Mouse (Mus musculus): ENCODE measurements around the gene Egfl7. TPM values are rescaled to one million over a fixed set of nuclear protein-coding genes. Genes with fewer than 3 reads are reported as not detected.

The Egfl7 gene
- 12.2 TPM for polyA plus RNA-seq (2014; fragmentation: Illumina TruSeq; extraction: RNeasy Lipid Tissue Mini Kit (QIAGEN cat#74804); ENCODE audit: low read depth, low replicate concordance)

GRCm38 (mm10) chr2:26579714-26580113 is at the start of gene Egfl7:
Gene Egfl7 (plus strand): TSS chr2:26580014.

DNA sequence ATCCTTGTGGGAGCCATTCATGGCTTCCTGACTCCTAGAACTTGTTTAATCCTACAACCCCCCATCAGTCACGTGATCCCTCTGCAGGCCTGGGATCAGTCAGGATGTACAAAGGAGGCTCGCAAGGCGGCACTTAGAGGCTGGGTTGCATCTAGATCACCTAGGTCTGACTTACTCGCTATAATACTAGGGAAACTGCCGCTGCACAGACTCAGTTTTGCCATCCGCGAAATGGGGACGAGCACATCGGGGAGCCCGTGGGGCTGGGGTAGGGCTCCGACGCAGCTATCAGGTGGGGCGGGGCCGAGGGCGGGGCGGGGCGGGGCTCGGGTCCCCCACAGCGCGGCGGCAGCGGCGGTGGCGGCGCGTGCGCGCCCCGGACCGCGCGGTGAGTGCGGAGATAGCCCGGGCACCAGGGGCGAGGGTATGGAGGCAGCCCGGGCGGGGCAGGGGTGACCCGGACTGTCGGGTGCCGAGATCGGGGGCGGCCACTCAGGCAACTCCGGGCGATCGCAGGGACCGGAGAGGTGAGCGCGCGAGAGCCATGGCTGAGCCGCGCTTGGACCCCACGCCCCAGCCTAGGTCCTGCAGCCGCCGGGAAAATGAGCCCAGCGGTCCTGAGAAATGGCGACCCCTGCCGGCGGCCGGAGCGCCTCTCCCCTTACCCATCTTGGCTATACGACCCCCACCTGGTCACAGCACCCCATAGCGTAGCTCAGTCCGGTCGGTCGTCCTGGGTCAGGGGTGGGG is 6.7 kb downstream of the Egfl7 start, which contains the start of gene Gm20532:
TSS of gene Gm20532 (plus strand) at position 346 of the 750 bp plus-strand sequence.

GRCm38 (mm10) chr2:26603720-26604671 is 24.2 kb downstream of the Egfl7 start, which contains the start of gene Agpat2:
Gene Agpat2 (minus strand): TSS chr2:26604417.

DNA sequence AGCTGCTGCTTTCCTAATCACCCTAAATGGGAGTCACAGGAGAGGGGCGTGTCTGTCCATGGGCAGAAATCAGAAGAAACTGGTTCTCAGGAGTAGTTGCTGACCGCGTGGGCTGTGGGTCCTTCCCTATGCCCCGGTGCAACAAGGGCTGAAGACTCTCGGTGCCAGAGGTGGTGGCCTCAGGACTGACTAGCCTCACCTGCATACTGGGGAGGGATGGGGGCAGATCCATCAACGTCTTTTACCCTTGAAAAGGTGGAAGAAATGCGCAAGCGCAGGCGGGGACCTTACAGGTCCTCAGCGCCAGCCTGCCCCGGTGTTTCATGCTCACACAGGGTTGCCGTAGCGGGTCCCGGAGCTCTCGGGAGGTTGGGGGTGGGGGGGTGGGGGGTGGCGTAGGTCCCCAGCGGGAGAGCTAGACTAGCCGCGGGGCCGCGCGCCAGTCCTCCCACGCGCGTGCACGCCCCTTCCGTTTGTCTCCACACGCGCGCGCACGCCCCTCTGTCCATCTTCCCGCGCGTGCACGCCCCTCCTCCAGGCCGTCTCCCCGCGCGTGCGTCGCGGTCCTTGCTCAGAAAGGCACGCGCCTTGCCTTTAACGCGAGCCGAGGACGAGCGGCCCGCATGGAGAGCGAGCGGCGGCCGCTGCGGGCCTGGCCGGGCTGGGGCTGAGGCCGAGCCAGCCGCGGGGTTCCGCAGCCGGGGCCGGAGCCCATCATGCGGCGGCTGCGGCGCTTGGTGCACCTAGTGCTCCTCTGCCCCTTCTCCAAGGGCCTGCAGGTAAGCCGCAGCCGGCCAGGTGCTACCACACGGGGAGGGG is 48.3 kb downstream of the Egfl7 start, which contains the start of gene Fam69b:
TSS of gene Fam69b (plus strand) at position 537 of the 819 bp plus-strand sequence.

Other genes with a start within 250 kb of the Egfl7 start
- 1.2 TPM for gene Dnlz, start 227.9 kb upstream of the Egfl7 start, polyA plus RNA-seq (2014; fragmentation: Illumina TruSeq; extraction: RNeasy Lipid Tissue Mini Kit (QIAGEN cat#74804); ENCODE audit: low read depth, low replicate concordance)
- gene Card9, start 219.1 kb upstream of the Egfl7 start, polyA plus RNA-seq (2014; fragmentation: Illumina TruSeq; extraction: RNeasy Lipid Tissue Mini Kit (QIAGEN cat#74804); ENCODE audit: low read depth, low replicate concordance) = not detected
- 3.6 TPM for gene Snapc4, start 199.4 kb upstream of the Egfl7 start, polyA plus RNA-seq (2014; fragmentation: Illumina TruSeq; extraction: RNeasy Lipid Tissue Mini Kit (QIAGEN cat#74804); ENCODE audit: low read depth, low replicate concordance)
- gene Entr1, start 190.7 kb upstream of the Egfl7 start, polyA plus RNA-seq (2014; fragmentation: Illumina TruSeq; extraction: RNeasy Lipid Tissue Mini Kit (QIAGEN cat#74804); ENCODE audit: low read depth, low replicate concordance) = 17.3 TPM
- gene Pmpca, start 190.7 kb upstream of the Egfl7 start, polyA plus RNA-seq (2014; fragmentation: Illumina TruSeq; extraction: RNeasy Lipid Tissue Mini Kit (QIAGEN cat#74804); ENCODE audit: low read depth, low replicate concordance) = 60.6 TPM
- gene Inpp5e, start 170.8 kb upstream of the Egfl7 start, polyA plus RNA-seq (2014; fragmentation: Illumina TruSeq; extraction: RNeasy Lipid Tissue Mini Kit (QIAGEN cat#74804); ENCODE audit: low read depth, low replicate concordance) = 4.9 TPM
- gene Sec16a, start 134.8 kb upstream of the Egfl7 start, polyA plus RNA-seq (2014; fragmentation: Illumina TruSeq; extraction: RNeasy Lipid Tissue Mini Kit (QIAGEN cat#74804); ENCODE audit: low read depth, low replicate concordance) = 49.1 TPM
- 1.0 TPM for gene Notch1, start 63.4 kb upstream of the Egfl7 start, polyA plus RNA-seq (2014; fragmentation: Illumina TruSeq; extraction: RNeasy Lipid Tissue Mini Kit (QIAGEN cat#74804); ENCODE audit: low read depth, low replicate concordance)
- not detected for gene Gm20532, start 6.6 kb downstream of the Egfl7 start, polyA plus RNA-seq (2014; fragmentation: Illumina TruSeq; extraction: RNeasy Lipid Tissue Mini Kit (QIAGEN cat#74804); ENCODE audit: low read depth, low replicate concordance)
- 29.5 TPM for gene Agpat2, start 24.4 kb downstream of the Egfl7 start, polyA plus RNA-seq (2014; fragmentation: Illumina TruSeq; extraction: RNeasy Lipid Tissue Mini Kit (QIAGEN cat#74804); ENCODE audit: low read depth, low replicate concordance)
- not detected for gene Fam69b, start 48.4 kb downstream of the Egfl7 start, polyA plus RNA-seq (2014; fragmentation: Illumina TruSeq; extraction: RNeasy Lipid Tissue Mini Kit (QIAGEN cat#74804); ENCODE audit: low read depth, low replicate concordance)
- not detected for gene Lcn4, start 91.3 kb downstream of the Egfl7 start, polyA plus RNA-seq (2014; fragmentation: Illumina TruSeq; extraction: RNeasy Lipid Tissue Mini Kit (QIAGEN cat#74804); ENCODE audit: low read depth, low replicate concordance)

Measured in liver, adult 10 weeks (tissue).